29 mouse cellular contexts compared by ENCODE assay signal in the genomic region with DNA sequence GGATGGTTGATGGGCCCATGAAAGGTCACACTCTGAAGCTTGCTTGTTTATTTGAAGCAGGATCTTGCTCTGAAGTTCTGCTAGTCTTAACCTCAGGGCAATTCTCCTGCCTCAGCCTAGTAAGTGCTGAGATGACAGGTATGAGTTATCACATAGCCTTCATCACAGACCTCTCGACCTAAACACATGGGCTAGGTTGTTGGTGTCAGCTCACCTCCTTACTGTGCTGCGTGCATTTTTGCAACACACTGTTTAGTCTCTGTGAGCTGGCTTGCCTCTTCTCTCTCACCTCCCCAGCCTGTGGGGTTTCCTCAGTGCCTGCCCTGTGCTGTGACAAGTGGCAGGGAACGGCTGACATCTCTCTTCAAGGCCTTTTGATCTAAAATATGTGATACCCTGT. TPM values are rescaled to one million over a fixed set of nuclear protein-coding genes. Genes with fewer than 3 reads are reported as not detected.
DNase-seq lines count a peak whose midpoint lies in the region; ATAC-seq and TF ChIP-seq lines count a peak whose summit lies in the region.
"Had no signal": no experiment of that assay in that cellular context is flagged by ENCODE, and none has a peak within 500 bp of the region (broad histone marks: within the 10 kb centered on the region; RNA-seq: fewer than 3 reads in every experiment).

No protein-coding gene starts in this region.

- H3K4me1 ChIP-seq in heart, embryonic 13.5 days: peaks cover 37% of the 10 kb centered on the region
- H3K4me1 ChIP-seq in lung, adult 2 months (ENCODE audit: control insufficient read depth, insufficient read depth, low read length): peaks cover 17% of the 10 kb centered on the region

- 44% methylated on average over 3 of the region's 3 CpGs for WGBS in heart, embryonic 13.5 days
- WGBS in lung, adult 2 months: 80% methylated on average over 3 of the region's 3 CpGs

- H3K4me2 ChIP-seq in heart, embryonic 13.5 days: peak overlapping the region; percentile 68
- H3K4me2 ChIP-seq: embryonic facial prominence, embryonic 12.5 days; kidney, embryonic 15.5 days; liver, embryonic 11.5 days had no signal

- TF ChIP-seq CTCF in lung, adult 2 months (IDR thresholded peaks at IDR 0.05; ENCODE audit: insufficient read depth, low read length): no peak

- intact Hi-C loops in gastrocnemius, postnatal 36 days (cut with DNase I): no loop called here

- no peaks in the 10 kb centered on the region for H3K27me3 ChIP-seq in heart, embryonic 13.5 days (replicated peaks)
- H3K27me3 ChIP-seq: embryonic facial prominence, embryonic 12.5 days; hindbrain, embryonic 15.5 days; kidney, embryonic 15.5 days; limb, embryonic 13.5 days; neural tube, embryonic 12.5 days had no signal

- H3K27ac ChIP-seq in heart, embryonic 13.5 days (replicated peaks): peak overlapping the region; percentile 97
- H3K27ac ChIP-seq: embryonic facial prominence, embryonic 12.5 days; forebrain, embryonic 10.5 days; forebrain, embryonic 15.5 days; hindbrain, embryonic 10.5 days; kidney, embryonic 15.5 days; layer of hippocampus, adult 2 months; limb, embryonic 13.5 days; neural tube, embryonic 12.5 days had no signal

- peaks cover 10% of the 10 kb centered on the region for H3K36me3 ChIP-seq in heart, embryonic 13.5 days
- H3K36me3 ChIP-seq: embryonic facial prominence, embryonic 12.5 days; forebrain, embryonic 10.5 days; forebrain, embryonic 15.5 days; G1E; hindbrain, embryonic 10.5 days; hindbrain, embryonic 15.5 days; kidney, embryonic 15.5 days; limb, embryonic 13.5 days; neural tube, embryonic 12.5 days had no signal

- no peaks in the 10 kb centered on the region for H3K9me3 ChIP-seq in heart, embryonic 13.5 days
- H3K9me3 ChIP-seq: embryonic facial prominence, embryonic 12.5 days; forebrain, embryonic 10.5 days; forebrain, embryonic 15.5 days; G1E; hindbrain, embryonic 10.5 days; hindbrain, embryonic 15.5 days; kidney, embryonic 15.5 days; limb, embryonic 13.5 days; neural tube, embryonic 12.5 days had no signal

- TF ChIP-seq POLR2A in lung, adult 2 months (IDR thresholded peaks at IDR 0.05; ENCODE audit: borderline replicate concordance, extremely low read depth, low read depth, low read length): peak; percentile 42; the same call in 1 of the 2 replicates

- H3K4me3 ChIP-seq in heart, embryonic 13.5 days: peak overlapping the region; percentile 54
- H3K4me3 ChIP-seq in lung, adult 2 months (replicated peaks; ENCODE audit: extremely low read depth, low read depth, low read length): peak overlapping the region; percentile 44
- H3K4me3 ChIP-seq: embryonic facial prominence, embryonic 12.5 days; forebrain, embryonic 10.5 days; forebrain, embryonic 15.5 days; hindbrain, embryonic 10.5 days; hindbrain, embryonic 15.5 days; kidney, embryonic 15.5 days; layer of hippocampus, adult 2 months; limb, embryonic 13.5 days; neural tube, embryonic 12.5 days had no signal

- DNase-seq in heart, adult 18-20 months: no peak
- DNase-seq in lung, adult 2 months: no peak
- DNase-seq in lung, postnatal 14 days: no peak
- peak; percentile 59 for DNase-seq in induced T-regulatory cell, adult 2 months (ENCODE audit: low read depth)
- DNase-seq in cerebellum, adult 9-11 months: no peak
- DNase-seq in gastrocnemius, postnatal 36 days: no peak
- DNase-seq: adrenal gland, postnatal 10 days; B cell, adult 2 months; cerebellum, adult 9-10 months; embryo, embryonic 11 days; gastrocnemius, postnatal 25 days; kidney, adult 18-20 months; kidney, postnatal 36 days; retina, postnatal 1 day; right cerebral cortex, postnatal 14 days had no signal

- ATAC-seq in heart, embryonic 13.5 days (ENCODE audit: extremely low read depth, insufficient number of reproducible peaks, low FRiP score, low TSS enrichment): no peak
- peak; percentile 23 for ATAC-seq in CD4-positive, CD25-positive, alpha-beta regulatory T cell, adult 4 months
- ATAC-seq: forebrain, embryonic 15.5 days; midbrain, embryonic 16.5 days had no signal

- peak overlapping the region; percentile 85 for H3K9ac ChIP-seq in heart, embryonic 13.5 days
- H3K9ac ChIP-seq: embryonic facial prominence, embryonic 12.5 days; forebrain, embryonic 15.5 days; hindbrain, embryonic 15.5 days; kidney, embryonic 15.5 days; limb, embryonic 13.5 days; neural tube, embryonic 12.5 days had no signal

RNA-seq across cellular contexts. Expression of a gene that starts 1.1 kb away (rescaled TPM):
- polyA plus RNA-seq in heart, embryonic 13.5 days (2015; fragmentation: Nextera tagmentation; extraction: Ambion mirVana): 12.6 and 16.4 TPM in 2 replicates
- total RNA-seq in heart, adult 18-20 months (2021): 100 to 1,000 TPM; 417 to 443 TPM
- polyA plus RNA-seq in lung, adult 2 months (2012; rRNA removed): 592 and 698 TPM in 2 replicates
- polyA plus RNA-seq in CD4-positive, CD25-positive, alpha-beta regulatory T cell, adult 4 months (2017; shearing (Covaris generic)): 10 to 100 TPM; 16.4 to 20.4 TPM
- 1 to 10 TPM; 3.1 to 3.6 TPM for total RNA-seq in gastrocnemius, postnatal 36 days (2021)
- total RNA-seq: G1E had no signal
- polyA plus RNA-seq: G1E had no signal

Comparison
In these comparisons a context has a peak if more than half of its experiments do, and no peak if none do; other contexts are left out.
1. RNA of a gene that starts 1.1 kb away (polyA plus RNA-seq): 592 to 698 TPM in lung, adult 2 months; 16.4 to 20.4 TPM in CD4-positive, CD25-positive, alpha-beta regulatory T cell, adult 4 months and 12.6 to 16.4 TPM in heart, embryonic 13.5 days; every median in the first group is over 10 times any median in the second.